Mouse (Mus musculus) adipocyte (in vitro differentiated cells): Measurements from ENCODE around the gene Celf6.

Experiments
- DNase-seq: peaks from one replicate; pipeline ENCODE4 v3.0.0-alpha.2; 2016; ENCODE audit warnings: low spot score

Celf6 gene

GRCm38 (mm10) chr9:59577844-59578504, at the start of gene Celf6:
Gene Celf6, plus strand, starts transcription at chr9:59577917.
- no peak for DNase-seq

DNA sequence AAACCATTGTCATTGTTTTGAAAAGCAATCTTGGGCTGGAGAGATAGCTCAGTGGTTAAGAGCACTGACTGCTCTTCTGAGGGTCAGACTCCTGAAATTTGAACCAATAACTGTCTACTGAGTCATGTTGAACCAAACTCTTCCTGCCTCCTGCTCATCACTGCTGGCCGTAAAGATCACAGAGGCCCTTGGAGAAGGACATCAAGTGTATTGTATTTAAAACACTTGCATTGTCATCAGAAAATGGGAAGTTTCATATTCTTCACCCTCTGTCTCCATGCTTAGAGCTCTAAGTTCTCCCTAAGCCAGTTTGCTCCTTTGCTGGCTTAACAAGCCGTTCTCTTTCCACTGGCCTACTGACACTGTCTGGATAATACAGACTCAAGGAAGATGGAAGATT, 49.4 kb upstream of the Celf6 start:
- no peak for DNase-seq

GRCm38 (mm10) chr9:59531645-59532044, 46.1 kb upstream of the Celf6 start:
- DNase-seq, result no peak

DNA sequence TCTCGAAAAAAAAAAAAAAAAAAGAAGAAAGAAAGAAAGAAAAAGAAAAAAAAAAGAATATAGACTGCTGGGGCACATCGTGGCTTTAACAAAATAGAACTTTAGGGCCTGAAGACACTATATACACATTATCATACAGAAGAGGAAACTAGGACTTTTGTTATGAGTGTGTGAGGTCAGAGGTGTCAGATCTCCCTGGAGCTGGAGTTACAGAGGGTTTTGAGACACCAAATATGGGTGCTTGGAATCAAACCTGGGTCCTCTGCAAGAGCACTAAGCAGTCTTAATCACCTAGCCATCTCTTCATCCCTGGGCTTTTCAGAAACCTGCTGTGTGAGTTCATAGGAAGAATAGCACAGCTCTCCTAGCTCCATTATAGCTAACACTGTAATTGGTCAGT, 44.3 kb upstream of the Celf6 start:
- DNase-seq, result no peak

- DNase-seq, result peak; percentile 86
Observed at GRCm38 (mm10) chr9:59533889-59534288, 43.8 kb upstream of the Celf6 start.

DNA sequence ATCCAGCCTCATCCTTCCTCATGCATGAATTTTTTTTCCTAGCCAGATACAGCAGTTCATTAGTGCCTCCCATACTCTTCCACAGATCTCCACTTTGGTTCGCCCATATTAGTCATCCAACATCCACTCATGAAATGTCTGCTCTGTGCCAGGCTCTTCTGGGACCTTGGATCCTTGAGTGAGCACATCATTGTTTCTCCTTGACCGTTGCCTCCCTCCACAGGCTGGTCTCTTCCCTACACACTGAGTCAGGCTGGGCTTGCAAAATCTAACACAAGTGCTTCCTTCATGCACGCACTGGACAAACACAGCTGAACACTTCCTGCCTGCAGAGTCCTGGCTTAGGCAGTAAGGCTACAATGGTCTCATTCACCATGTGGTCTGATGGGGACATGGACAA, 40.1 kb upstream of the Celf6 start:
- peak; percentile 73 for DNase-seq

- DNase-seq, result peak; percentile 92
Observed at GRCm38 (mm10) chr9:59539441-59540137, 38.1 kb upstream of the Celf6 start, which contains the start of the genes Hexa and Tmem202. Gene Hexa, plus strand, starts transcription at chr9:59539540. Gene Tmem202, minus strand, starts transcription at chr9:59539847.

GRCm38 (mm10) chr9:59541617-59542016, 36.1 kb upstream of the Celf6 start:
- no peak for DNase-seq

DNA sequence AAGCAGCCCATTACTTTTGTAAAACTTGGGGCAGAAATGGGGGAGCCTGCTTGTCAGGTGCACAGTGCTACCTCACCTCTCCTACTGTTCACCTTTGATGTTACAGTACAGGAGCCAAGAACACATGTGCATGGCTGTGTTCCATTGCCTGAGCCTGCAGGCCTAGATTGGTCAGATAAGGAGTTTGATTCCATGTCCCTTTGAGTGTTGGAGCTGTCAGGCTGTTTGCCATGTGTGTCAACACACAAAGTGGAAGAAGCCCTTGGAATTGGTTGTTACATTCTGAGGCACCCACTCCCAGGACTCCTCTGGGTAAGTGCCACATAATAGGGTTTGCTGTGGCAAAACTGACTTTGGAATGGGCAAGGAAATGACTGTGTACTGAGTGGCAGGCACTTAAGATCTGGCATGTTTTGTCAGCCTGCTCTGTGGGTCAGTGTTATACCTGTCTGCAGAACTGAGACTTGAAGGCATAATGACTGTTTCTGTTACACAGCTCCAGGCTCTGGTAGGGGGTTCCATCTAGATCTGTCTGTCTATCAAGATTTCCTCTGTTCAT, 34.9 kb upstream of the Celf6 start:
- peak; percentile 24 for DNase-seq

DNA sequence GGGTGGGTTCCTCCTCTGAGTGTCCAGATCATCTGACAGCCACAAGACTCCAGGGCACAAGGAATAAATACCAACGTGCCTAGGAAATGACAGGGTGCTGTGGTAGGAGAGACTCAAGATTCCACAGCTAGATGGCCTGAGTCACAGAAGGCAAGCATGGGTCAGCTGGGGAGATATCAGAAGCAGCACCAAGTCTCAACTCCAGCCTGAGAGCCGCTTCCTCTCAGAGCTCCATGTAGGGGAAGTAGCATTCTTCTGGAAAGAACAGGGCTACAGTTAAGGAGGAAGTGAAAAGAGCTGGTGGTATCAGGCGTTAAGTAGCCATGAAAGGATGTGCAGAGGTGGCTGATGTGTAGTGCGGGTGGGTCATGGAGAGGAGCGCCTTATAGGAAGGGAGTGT, 33.0 kb upstream of the Celf6 start:
- no peak for DNase-seq

- no peak for DNase-seq
Observed at GRCm38 (mm10) chr9:59547869-59548268, 29.8 kb upstream of the Celf6 start.

- DNase-seq, result no peak
Observed at GRCm38 (mm10) chr9:59548961-59549487, 28.7 kb upstream of the Celf6 start.

GRCm38 (mm10) chr9:59550077-59550476, 27.6 kb upstream of the Celf6 start:
- no peak for DNase-seq

DNA sequence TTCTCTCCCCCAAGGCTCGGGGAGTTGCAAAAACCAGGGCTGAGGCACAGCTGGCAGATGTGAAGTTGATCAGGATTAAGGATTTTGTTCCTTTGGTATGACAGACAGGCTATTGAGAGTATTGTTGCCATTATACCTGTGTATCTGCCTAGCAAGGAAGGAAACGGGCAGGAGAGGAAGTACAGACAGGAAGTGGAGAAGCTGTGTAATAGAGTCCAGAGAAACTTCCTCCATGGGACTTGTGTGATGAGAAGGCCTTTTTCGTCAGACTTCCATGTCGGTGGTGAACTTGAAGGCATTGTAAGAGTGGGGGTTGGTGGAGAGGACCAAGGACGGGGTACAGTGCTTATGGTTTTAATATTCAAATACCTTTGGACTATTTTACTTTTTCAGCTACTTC, 26.7 kb upstream of the Celf6 start:
- no peak for DNase-seq

DNA sequence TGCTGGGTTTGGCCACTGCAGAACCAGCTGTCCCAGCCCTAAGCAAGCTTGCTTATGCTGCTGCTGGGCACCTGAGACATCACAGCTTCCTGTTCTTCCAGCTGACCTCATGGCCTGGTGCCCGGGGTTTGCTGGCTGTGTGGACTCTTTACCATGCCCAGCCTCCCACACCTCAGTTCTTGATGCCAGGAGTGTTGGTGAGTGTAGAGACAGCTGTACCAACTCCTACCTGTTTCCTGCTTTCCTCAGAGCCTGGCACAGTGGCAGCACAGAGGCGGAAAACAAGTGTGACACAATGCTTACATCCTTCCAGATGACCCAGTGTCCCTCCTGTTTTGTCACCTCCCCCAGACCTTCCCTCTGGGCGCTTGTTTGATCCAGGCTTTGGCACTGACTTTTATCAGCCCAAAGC, 26.1 kb upstream of the Celf6 start:
- no peak for DNase-seq

- DNase-seq, result no peak
Observed at GRCm38 (mm10) chr9:59552610-59553009, 25.1 kb upstream of the Celf6 start.

GRCm38 (mm10) chr9:59553719-59554118, 24.0 kb upstream of the Celf6 start:
- no peak for DNase-seq

DNA sequence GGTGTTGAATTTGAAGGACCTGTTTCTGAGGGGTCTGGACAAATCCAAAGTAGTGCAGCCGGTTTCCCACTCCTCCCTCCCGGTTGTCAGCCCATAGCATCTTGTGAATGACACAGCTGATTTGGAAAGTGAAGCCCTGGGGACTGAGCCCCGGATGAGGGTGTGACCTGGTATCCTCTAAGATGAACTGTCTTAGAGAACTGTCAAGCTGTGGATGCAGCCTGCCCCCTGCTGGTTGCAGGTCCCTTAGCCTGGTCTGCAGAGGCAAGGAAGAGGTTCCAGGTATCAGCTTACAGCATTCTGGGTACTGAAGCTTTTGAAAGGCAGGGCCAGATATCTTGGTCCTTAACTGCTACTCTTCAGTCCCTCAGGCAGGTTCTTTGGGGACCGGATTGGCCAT, 12.1 kb upstream of the Celf6 start:
- peak; percentile 83 for DNase-seq

- DNase-seq, result peak; percentile 71
Observed at GRCm38 (mm10) chr9:59567111-59567510, 10.6 kb upstream of the Celf6 start.

GRCm38 (mm10) chr9:59571852-59572251, 5.9 kb upstream of the Celf6 start:
- no peak for DNase-seq

GRCm38 (mm10) chr9:59577401-59577800, 316 bp upstream of the Celf6 start:
- DNase-seq, result no peak

DNA sequence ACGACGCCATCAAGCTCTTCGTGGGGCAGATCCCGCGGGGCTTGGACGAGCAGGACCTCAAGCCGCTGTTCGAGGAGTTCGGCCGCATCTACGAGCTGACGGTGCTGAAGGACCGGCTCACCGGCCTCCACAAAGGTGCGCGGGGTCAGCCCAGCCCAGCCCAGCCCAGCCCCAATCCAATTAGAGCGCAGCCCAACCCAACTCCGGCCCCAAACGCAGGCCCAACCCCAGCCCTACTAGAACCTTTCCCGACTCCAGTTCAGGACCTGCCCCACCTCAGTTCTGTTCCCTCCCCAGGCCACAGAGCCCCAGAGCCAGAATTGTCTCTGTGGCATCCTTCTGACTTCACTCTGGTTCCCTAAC, 769 bp downstream of the Celf6 start:
- no peak for DNase-seq

DNA sequence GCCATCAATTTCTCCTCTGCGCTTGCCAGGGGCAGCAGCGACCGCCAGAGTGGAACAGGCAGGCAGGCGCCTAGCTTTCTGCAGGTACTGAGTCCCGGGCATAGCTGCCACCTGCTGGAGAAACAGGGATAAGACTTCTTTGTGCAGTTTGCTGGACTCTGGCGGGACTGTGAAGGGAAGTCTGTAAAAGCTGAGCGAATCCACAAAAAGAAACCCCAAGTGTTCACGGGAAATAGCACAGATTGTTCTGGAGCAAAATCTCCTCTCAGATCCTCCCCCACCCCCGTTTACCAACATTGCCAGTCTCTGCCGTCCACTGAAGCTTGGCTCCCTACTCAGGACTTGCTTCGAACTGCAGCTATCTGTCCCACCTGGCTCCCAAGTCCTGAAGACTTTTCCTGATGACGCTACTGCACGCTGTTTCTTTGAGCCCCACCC, 7.2 kb downstream of the Celf6 start:
- peak; percentile 73 for DNase-seq
